In genomic region chr7:79738913-79739312, GRCm38 (mm10) we compare ENCODE assay signal across 23 mouse cellular contexts. TPM values are rescaled to one million over a fixed set of nuclear protein-coding genes. Genes with fewer than 3 reads are reported as not detected.
DNase-seq lines count a peak whose midpoint lies in the region; ATAC-seq and TF ChIP-seq lines count a peak whose summit lies in the region.
"Had no signal": no experiment of that assay in that cellular context is flagged by ENCODE, and none has a peak within 500 bp of the region (broad histone marks: within the 10 kb centered on the region; RNA-seq: fewer than 3 reads in every experiment).

No protein-coding gene starts in this region.

- H3K4me3 ChIP-seq in lung, postnatal 0 days (ENCODE audit: low read depth, low read length): no peak overlapping the region
- H3K4me3 ChIP-seq in brown adipose tissue, adult 24 weeks (ENCODE audit: insufficient read depth, low read depth, low read length): no peak overlapping the region
- H3K4me3 ChIP-seq: embryonic facial prominence, embryonic 13.5 days; embryonic facial prominence, embryonic 15.5 days; erythroblast, embryonic 14.5 days; forebrain, embryonic 13.5 days; forebrain, embryonic 15.5 days had no signal

- H3K27ac ChIP-seq in lung, postnatal 0 days (ENCODE audit: low read length): no peak overlapping the region
- H3K27ac ChIP-seq in brown adipose tissue, adult 24 weeks (replicated peaks; ENCODE audit: low read depth, low read length): peak overlapping the region; percentile 99
- H3K27ac ChIP-seq: embryonic facial prominence, embryonic 13.5 days; embryonic facial prominence, embryonic 15.5 days; forebrain, embryonic 13.5 days; forebrain, embryonic 15.5 days had no signal

- ATAC-seq in lung, postnatal 0 days: no peak
- ATAC-seq: forebrain, embryonic 13.5 days; forebrain, embryonic 15.5 days; forebrain, postnatal 0 days had no signal

- no peaks in the 10 kb centered on the region for H3K9me3 ChIP-seq in lung, postnatal 0 days (ENCODE audit: low read length)
- H3K9me3 ChIP-seq: embryonic facial prominence, embryonic 13.5 days; embryonic facial prominence, embryonic 15.5 days; forebrain, embryonic 13.5 days; forebrain, embryonic 15.5 days had no signal

- WGBS in lung, postnatal 0 days: 73% methylated on average over 2 of the region's 2 CpGs

- no peak overlapping the region for H3K4me2 ChIP-seq in lung, postnatal 0 days (replicated peaks; ENCODE audit: low read depth, low read length)
- H3K4me2 ChIP-seq: embryonic facial prominence, embryonic 13.5 days; embryonic facial prominence, embryonic 15.5 days; forebrain, embryonic 13.5 days; forebrain, embryonic 15.5 days had no signal

- H3K4me1 ChIP-seq in lung, postnatal 0 days (ENCODE audit: insufficient read depth, low read depth, low read length): no peaks in the 10 kb centered on the region; the same call in 1 of the 2 replicates
- H3K4me1 ChIP-seq in brown adipose tissue, adult 24 weeks (ENCODE audit: control insufficient read depth, insufficient read depth, insufficient read length, low read length): peaks cover 33% of the 10 kb centered on the region

- no peak overlapping the region for H3K9ac ChIP-seq in lung, postnatal 0 days (replicated peaks; ENCODE audit: low read depth)
- H3K9ac ChIP-seq: embryonic facial prominence, embryonic 13.5 days; embryonic facial prominence, embryonic 15.5 days; forebrain, embryonic 13.5 days; forebrain, embryonic 15.5 days; forebrain, postnatal 0 days had no signal

- DNase-seq in lung, postnatal 0 days (ENCODE audit: low spot score): peak; percentile 33
- no peak for DNase-seq in lung, adult 18-20 months
- DNase-seq in gonadal fat pad, adult 2 months (ENCODE audit: low read depth): peak; percentile 74
- no peak for DNase-seq in retina, postnatal 1 day
- no peak for DNase-seq in right cerebral cortex, postnatal 10 days (ENCODE audit: low spot score in 2 of 2)
- DNase-seq: adrenal gland, postnatal 10 days; adrenal gland, postnatal 36 days; cerebellum, adult 11 months; cerebellum, adult 18-20 months; cerebellum, adult 8-10 months; cerebellum, adult 9-11 months; cerebellum, postnatal 14 days; cerebellum, postnatal 36 days; embryo, embryonic 11 days; forebrain, postnatal 0 days had no signal

- TF ChIP-seq CTCF in lung, postnatal 0 days (IDR thresholded peaks at IDR 0.05): no peak

- no peaks in the 10 kb centered on the region for H3K27me3 ChIP-seq in lung, postnatal 0 days (replicated peaks; ENCODE audit: insufficient read depth, low read length)
- H3K27me3 ChIP-seq: embryonic facial prominence, embryonic 13.5 days; embryonic facial prominence, embryonic 15.5 days; forebrain, embryonic 13.5 days; forebrain, embryonic 15.5 days had no signal

- TF ChIP-seq EP300 in lung, postnatal 0 days (IDR thresholded peaks at IDR 0.05): no peak

- H3K36me3 ChIP-seq in lung, postnatal 0 days (ENCODE audit: insufficient read depth, low read length): no peaks in the 10 kb centered on the region

RNA-seq across cellular contexts. Expression of gene Pex11a, which starts 4.0 kb away (rescaled TPM):
- polyA plus RNA-seq in lung, postnatal 0 days (2015; fragmentation: Nextera tagmentation; extraction: Ambion mirVana): 17.8 and 23.9 TPM in 2 replicates
- 71.2 and 78.9 TPM in 2 replicates for polyA plus RNA-seq in brown adipose tissue, adult 24 weeks (2012; ENCODE audit: insufficient read depth, insufficient read length, missing spikeins)
- 34.3 and 44.7 TPM in 2 replicates for polyA plus RNA-seq in gonadal fat pad, adult 2 months (2012; rRNA removed)
- polyA plus RNA-seq: erythroblast, embryonic 14.5 days had no signal

RNA-seq across cellular contexts. Expression of gene Wdr93, which starts 4.0 kb away (rescaled TPM):
- polyA plus RNA-seq in lung, postnatal 0 days (2015; fragmentation: Nextera tagmentation; extraction: Ambion mirVana): 1.6 and 2.0 TPM in 2 replicates
- 5.8 and 6.6 TPM in 2 replicates for polyA plus RNA-seq in brown adipose tissue, adult 24 weeks (2012; ENCODE audit: insufficient read depth, insufficient read length, missing spikeins)
- 3.9 and 6.7 TPM in 2 replicates for polyA plus RNA-seq in gonadal fat pad, adult 2 months (2012; rRNA removed)
- polyA plus RNA-seq: erythroblast, embryonic 14.5 days had no signal

RNA-seq across cellular contexts. Expression of gene Plin1, which starts 6.2 kb away (rescaled TPM):
- 0.45 and 0.60 TPM in 2 replicates for polyA plus RNA-seq in lung, postnatal 0 days (2015; fragmentation: Nextera tagmentation; extraction: Ambion mirVana)
- polyA plus RNA-seq in brown adipose tissue, adult 24 weeks (2012; ENCODE audit: insufficient read depth, insufficient read length, missing spikeins): 1,266 and 1,376 TPM in 2 replicates
- polyA plus RNA-seq in gonadal fat pad, adult 2 months (2012; rRNA removed): 1,005 and 1,059 TPM in 2 replicates
- polyA plus RNA-seq: C2C12; embryonic facial prominence, embryonic 11.5 days; embryonic facial prominence, embryonic 13.5 days; erythroblast, embryonic 14.5 days; forebrain, embryonic 15.5 days; forebrain, postnatal 0 days had no signal

RNA-seq across cellular contexts. Expression of gene Kif7, which starts 23.4 kb away (rescaled TPM):
- 1.6 and 1.7 TPM in 2 replicates for polyA plus RNA-seq in lung, postnatal 0 days (2015; fragmentation: Nextera tagmentation; extraction: Ambion mirVana)
- 0.40 and 0.58 TPM in 2 replicates for polyA plus RNA-seq in brown adipose tissue, adult 24 weeks (2012; ENCODE audit: insufficient read depth, insufficient read length, missing spikeins)
- 2.5 and 3.3 TPM in 2 replicates for polyA plus RNA-seq in gonadal fat pad, adult 2 months (2012; rRNA removed)

RNA-seq across cellular contexts. Expression of gene Mesp1, which starts 54.7 kb away (rescaled TPM):
- polyA plus RNA-seq in lung, postnatal 0 days (2015; fragmentation: Nextera tagmentation; extraction: Ambion mirVana): 0.11 and 0.21 TPM in 2 replicates
- polyA plus RNA-seq in brown adipose tissue, adult 24 weeks (2012; ENCODE audit: insufficient read depth, insufficient read length, missing spikeins): not detected in 2 replicates
- 0.55 and 1.4 TPM in 2 replicates for polyA plus RNA-seq in gonadal fat pad, adult 2 months (2012; rRNA removed)
- polyA plus RNA-seq: embryonic facial prominence, embryonic 13.5 days; forebrain, embryonic 13.5 days; forebrain, embryonic 15.5 days had no signal

Comparison
In these comparisons a context has a peak if more than half of its experiments do, and no peak if none do; other contexts are left out.
1. DNase-seq: peak in lung, postnatal 0 days (single experiment) and gonadal fat pad, adult 2 months (single experiment); none in lung, adult 18-20 months (0 of 2), retina, postnatal 1 day (single experiment) and right cerebral cortex, postnatal 10 days (0 of 2).
2. RNA of gene Plin1, which starts 6.2 kb away (polyA plus RNA-seq): 1,266 to 1,376 TPM in brown adipose tissue, adult 24 weeks and 1,005 to 1,059 TPM in gonadal fat pad, adult 2 months; 0.45 to 0.60 TPM in lung, postnatal 0 days; every median in the first group is over 100 times any median in the second.